Mouse (Mus musculus) megakaryocyte-erythroid progenitor cell, adult 5-6 weeks (primary cell): ENCODE measurements around the gene Fezf2. TPM values are rescaled to one million over a fixed set of nuclear protein-coding genes. Genes with fewer than 3 reads are reported as not detected.

Experiments used
- ATAC-seq: replicated peaks from 2 replicates; pipeline ENCODE4 v1.8.0; 2016; ENCODE audit warnings: mild to moderate bottlenecking, inconsistent platforms; ENCODE audit not compliant: severe bottlenecking, poor library complexity, low FRiP score, low TSS enrichment
- total RNA-seq, 2 experiments: library from RNA; stranded (forward) in 1 of 2; stranded (reverse) in 1 of 2; fragments of 200-1000, 215-1000 nt in 1 of 2; fragments of >200 nt in 1 of 2; fragmentation: Nextera tagmentation in 1 of 2; gene quantifications; 2 replicates each; pipeline ENCODE4 v1.2.3; 2014 to 2017

Gene Fezf2
- total RNA-seq, 2 experiments from 2014 or later, result not detected

- ATAC-seq, result no peak
These were observed 3.8 kb downstream of the Fezf2 start for GRCm38 (mm10) chr14:12344061-12344745.

DNA sequence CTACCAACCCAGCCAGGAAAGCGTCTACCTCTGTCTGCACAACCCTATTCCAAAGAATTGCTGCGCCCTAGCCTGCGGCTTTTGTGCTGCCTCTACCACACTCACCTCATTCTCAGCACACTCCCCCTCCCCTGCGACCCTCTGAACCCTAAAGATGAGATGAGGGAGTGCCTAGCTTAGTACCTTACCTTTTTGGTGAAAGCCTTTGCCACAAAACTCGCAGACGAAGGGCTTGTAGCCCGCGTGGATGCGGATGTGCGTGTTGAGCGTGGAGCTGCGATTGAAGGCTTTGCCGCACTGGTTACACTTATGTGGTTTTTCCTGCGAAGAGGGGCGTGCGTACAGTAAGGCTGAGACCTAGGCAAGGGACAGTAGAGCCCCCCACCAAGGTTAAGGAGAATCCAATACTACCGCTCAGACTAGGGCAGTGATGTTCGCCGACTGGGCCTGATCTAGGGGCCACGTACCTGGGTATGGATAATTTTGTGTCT is 4.5 kb downstream of the Fezf2 start:
- no peak for ATAC-seq

DNA sequence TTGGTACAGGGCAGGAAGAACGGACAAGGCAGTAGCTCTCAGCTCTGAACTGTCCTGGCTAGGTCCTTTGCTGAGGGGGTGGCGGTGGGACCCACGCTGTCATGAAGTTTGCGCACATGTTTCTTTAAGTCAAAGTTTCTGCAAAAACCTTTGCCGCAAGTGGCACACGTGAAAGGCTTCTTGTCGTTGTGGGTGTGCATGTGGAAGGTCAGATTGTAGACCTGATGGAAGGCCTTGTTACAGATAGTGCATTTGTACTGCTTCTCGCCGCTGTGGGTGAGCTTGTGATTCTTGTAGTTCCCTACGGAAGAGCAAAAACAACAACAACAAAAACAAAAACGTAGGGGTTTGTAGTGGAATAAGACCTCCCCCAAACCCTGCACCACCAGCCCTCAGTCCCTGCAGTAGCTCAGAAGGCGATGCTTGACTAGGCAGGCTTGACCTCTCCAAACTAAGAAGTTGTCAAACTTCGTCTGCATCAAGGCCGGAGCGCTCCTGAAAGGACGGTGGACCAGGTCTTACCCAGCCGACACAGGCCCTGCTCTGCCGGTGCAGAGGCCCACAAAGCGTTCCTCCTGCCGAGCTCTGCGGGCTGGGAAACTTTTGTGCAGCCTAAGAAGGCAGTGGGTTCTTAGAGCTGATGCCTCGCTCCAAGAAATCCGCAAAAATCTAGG is 5.4 kb downstream of the Fezf2 start:
- no peak for ATAC-seq

- ATAC-seq, result no peak
These were observed 6.1 kb downstream of the Fezf2 start for GRCm38 (mm10) chr14:12341789-12342457.

DNA sequence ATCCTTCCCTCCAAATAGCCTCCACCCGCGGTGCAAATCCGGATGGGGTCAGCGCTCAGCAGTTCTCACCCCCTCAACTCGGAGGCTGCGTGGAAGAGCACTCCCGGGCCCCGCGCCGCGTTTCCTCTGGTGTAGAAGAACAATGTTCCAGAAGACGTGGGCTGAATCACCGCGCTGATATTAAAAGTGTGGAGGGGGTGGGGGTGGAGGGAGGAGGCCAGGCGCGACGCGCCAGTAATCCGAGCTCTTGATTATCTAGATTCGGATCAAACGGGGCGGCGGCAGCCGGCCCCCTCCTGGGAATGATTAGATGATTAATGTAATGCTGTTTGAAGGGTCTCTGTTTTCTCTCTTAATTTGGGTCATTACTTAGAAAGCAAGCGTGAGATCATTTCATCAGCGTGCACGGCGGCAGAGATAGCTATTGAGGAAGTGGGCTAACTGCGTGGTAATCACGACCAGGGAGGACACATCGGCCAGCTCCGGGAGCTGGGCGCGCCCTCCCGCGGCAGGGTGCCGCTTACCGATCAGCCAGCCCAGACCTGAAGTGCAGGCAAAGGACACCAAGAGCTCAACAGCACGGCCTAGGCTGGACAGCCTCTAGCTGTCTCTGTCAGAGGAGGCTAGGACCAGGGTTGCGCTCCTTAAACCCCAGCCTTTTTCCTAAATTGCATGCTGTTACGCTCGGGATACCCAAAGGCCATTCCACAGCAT is 6.8 kb downstream of the Fezf2 start:
- ATAC-seq, result no peak

GRCm38 (mm10) chr14:12340238-12341074 is 7.5 kb downstream of the Fezf2 start:
- ATAC-seq, result no peak

- no peak for ATAC-seq
These were observed 9.0 kb downstream of the Fezf2 start for GRCm38 (mm10) chr14:12338811-12339565.

GRCm38 (mm10) chr14:12337998-12338809 is 9.8 kb downstream of the Fezf2 start:
- no peak for ATAC-seq

- ATAC-seq, result no peak
These were observed 10.5 kb downstream of the Fezf2 start for GRCm38 (mm10) chr14:12337421-12337997.

- ATAC-seq, result no peak
These were observed 13.1 kb downstream of the Fezf2 start for GRCm38 (mm10) chr14:12334925-12335324.

DNA sequence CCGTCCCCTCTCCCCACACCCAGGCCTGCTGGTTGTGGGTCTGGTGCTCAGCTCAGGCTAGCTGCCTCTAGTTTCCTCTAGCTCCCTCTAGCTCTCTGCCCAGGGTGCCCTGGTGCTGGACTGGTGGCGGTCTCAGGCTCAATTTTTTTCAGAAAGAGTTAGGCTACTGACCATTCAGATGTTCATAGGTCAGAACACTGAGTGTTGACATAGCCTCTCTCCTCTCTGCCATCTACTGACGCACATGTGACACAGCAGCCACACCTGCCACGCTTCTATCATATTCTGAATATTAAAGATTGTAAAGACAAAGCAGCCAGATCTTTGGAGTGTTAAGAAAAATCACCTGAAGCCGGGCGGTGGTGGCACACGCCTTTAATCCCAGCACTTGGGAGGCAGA is 14.4 kb downstream of the Fezf2 start:
- ATAC-seq, result no peak

- no peak for ATAC-seq
These were observed 44.9 kb downstream of the Fezf2 start for GRCm38 (mm10) chr14:12303106-12303505.

DNA sequence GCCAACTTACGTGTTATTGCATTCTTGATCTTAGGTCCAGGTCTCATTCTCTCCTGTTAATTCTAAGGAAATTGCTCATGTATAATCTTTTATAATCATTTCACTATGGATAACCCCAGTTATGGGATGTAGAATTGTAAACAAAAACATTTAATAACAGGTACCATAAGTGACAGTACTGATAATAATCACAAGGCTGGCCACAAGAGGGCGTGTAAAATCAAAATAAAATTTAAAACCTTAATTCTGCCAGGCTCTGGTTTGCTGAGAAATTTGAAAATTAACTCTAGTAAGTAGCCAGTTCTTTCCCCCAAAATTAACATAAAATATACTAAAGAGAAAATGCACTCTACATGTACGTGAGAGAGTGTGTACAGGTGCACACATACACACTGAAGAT is 47.3 kb downstream of the Fezf2 start:
- no peak for ATAC-seq

- no peak for ATAC-seq
These were observed 47.7 kb downstream of the Fezf2 start for GRCm38 (mm10) chr14:12300275-12300674.

GRCm38 (mm10) chr14:12299654-12300053 is 48.3 kb downstream of the Fezf2 start:
- ATAC-seq, result no peak

- no peak for ATAC-seq
These were observed 48.8 kb downstream of the Fezf2 start for GRCm38 (mm10) chr14:12299171-12299570.

DNA sequence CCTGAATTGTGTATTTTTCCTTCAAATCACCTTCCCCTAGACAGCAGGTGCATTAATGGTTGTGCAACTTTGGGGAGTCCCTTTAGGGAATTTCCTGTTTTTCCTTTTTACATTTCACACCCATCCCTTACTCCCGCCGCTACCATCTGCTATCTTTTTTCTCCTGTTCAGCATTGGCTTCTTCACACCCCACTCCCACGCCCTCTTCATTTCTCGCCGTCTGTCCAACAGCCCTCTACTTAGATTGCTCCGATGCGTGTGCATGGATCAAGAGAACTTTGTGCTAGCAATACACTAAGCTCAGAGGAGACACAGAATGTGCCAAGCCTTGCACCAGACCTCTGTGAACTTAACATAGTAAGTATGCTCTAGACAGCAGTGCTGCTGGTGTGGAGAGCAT is 51.6 kb downstream of the Fezf2 start:
- no peak for ATAC-seq
